Mouse (Mus musculus) bone marrow, adult 2 months (tissue): ENCODE results near the gene Methig1.
A peak's percentile ranks its signal among the peaks of the same experiment; 100 is the strongest.

Experiments used
- CTCF ChIP-seq: fragments of 200-500 bp; IDR thresholded peaks from 2 replicates; pipeline ENCODE4 v1.5.1; 2011; ENCODE audit warnings: low read length, control low read depth; ENCODE audit not compliant: control insufficient read depth, insufficient read depth
- POLR2A ChIP-seq: fragments of 200-500 bp; IDR thresholded peaks from 2 replicates; pipeline ENCODE4 v1.6.1; 2011; ENCODE audit warnings: low read depth, mild to moderate bottlenecking, control low read depth, low read length, borderline replicate concordance; ENCODE audit not compliant: control insufficient read depth

- TF ChIP-seq CTCF (peak; percentile 40; the same call in 1 of the 2 replicates), POLR2A (no peak)
Measured at GRCm38 (mm10) chr15:100321134-100321533, 31.8 kb upstream of the Methig1 start.
